Mouse (Mus musculus) heart, embryonic 11.5 days (tissue): ENCODE results near the gene Ppara. TPM values are rescaled to one million over a fixed set of nuclear protein-coding genes. Genes with fewer than 3 reads are reported as not detected.

ENCODE experiments used
- microRNA counts: library from miRNA; unstranded; fragments of <30 nt; microRNA quantifications from one replicate; lab custom pipeline; 2015
- microRNA-seq: library from miRNA; unstranded; fragments of <30 nt; microRNA quantifications from one replicate; pipeline ENCODE4, GENCODE M21; 2016; ENCODE audit warnings: borderline number of aligned reads
- polyA plus RNA-seq: library from polyadenylated mRNA; unstranded; fragments of >200 nt; fragmentation: Nextera tagmentation; extraction: Ambion mirVana; gene quantifications from 2 replicates; pipeline ENCODE4 v1.2.1, GENCODE M21; 2014

Ppara gene
- polyA plus RNA-seq, 1 experiment from 2014 or later = 2.8 TPM

MicroRNA genes within 50 kb of the gene (microRNA counts, 519-probe panel; counts per million panel counts)
- microRNA mmu-let-7b (lab: Ali Mortazavi, UCI) (4,886 counts per million, percentile 47 among the panel's probes with 10 or more counts), microRNA mmu-let-7c (lab: Ali Mortazavi, UCI) (7,013 counts per million, percentile 91 among the panel's probes with 10 or more counts)

Small RNA genes within 50 kb of the gene (microRNA-seq; reads per million reads assigned to microRNA genes)
- gene Mirlet7b = 348 reads per million, percentile 77 among the genes with 10 or more reads in this experiment
- gene Mirlet7c-2 = 10.2 reads per million, percentile 45 among the genes with 10 or more reads in this experiment

Other genes starting within 250 kb of the Ppara start
- gene 7530416G11Rik, start 231.8 kb upstream of the Ppara start, polyA plus RNA-seq = not detected in 2 replicates
- gene Wnt7b, start 152.5 kb upstream of the Ppara start, polyA plus RNA-seq = 0.52 and 1.5 TPM in 2 replicates
- gene Cdpf1, start 76.7 kb downstream of the Ppara start, polyA plus RNA-seq = 37.1 and 41.5 TPM in 2 replicates
- gene Pkdrej, start 86.8 kb downstream of the Ppara start, polyA plus RNA-seq = 0.14 TPM in 2 replicates
- 2.7 and 4.0 TPM in 2 replicates for gene Ttc38, start 97.3 kb downstream of the Ppara start, polyA plus RNA-seq
- gene Gtse1, start 124.8 kb downstream of the Ppara start, polyA plus RNA-seq = 24.4 and 27.8 TPM in 2 replicates
- 24.0 and 26.4 TPM in 2 replicates for gene Trmu, start 144.3 kb downstream of the Ppara start, polyA plus RNA-seq